Mouse (Mus musculus) liver, embryonic 13.5 days (tissue): ENCODE results near the gene Rps6ka4. TPM values are rescaled to one million over a fixed set of nuclear protein-coding genes. Genes with fewer than 3 reads are reported as not detected.

ENCODE experiments used
- ATAC-seq: fragments of 200-750 bp; cut with Nextera tagmentation; 2 replicates; pipeline ENCODE4 v1.8.0; 2017; ENCODE audit warnings: low read depth, mild to moderate bottlenecking, moderate number of reproducible peaks, moderate library complexity
- DNase-seq: peaks from one replicate; pipeline ENCODE4 v3.0.0; 2022
- H3K27ac ChIP-seq: fragments of 300-500 bp; sonication (generic); 2 replicates; pipeline ENCODE4 v1.5.1; 2015; ENCODE audit warnings: moderate library complexity, mild to moderate bottlenecking, inconsistent platforms
- H3K27me3 ChIP-seq: fragments of 300-500 bp; sonication (generic); 2 replicates; pipeline ENCODE4 v1.6.1; 2015; ENCODE audit warnings: mild to moderate bottlenecking, inconsistent platforms
- H3K36me3 ChIP-seq: fragments of 300-500 bp; sonication (generic); 2 replicates; pipeline ENCODE4 v1.6.1; 2015; ENCODE audit warnings: mild to moderate bottlenecking, inconsistent platforms
- H3K4me1 ChIP-seq: fragments of 300-500 bp; sonication (generic); replicated peaks from 2 replicates; pipeline ENCODE4 v1.6.1; 2015; ENCODE audit warnings: inconsistent platforms
- H3K4me2 ChIP-seq: fragments of 300-500 bp; sonication (generic); 2 replicates; pipeline ENCODE4 v1.6.1; 2015; ENCODE audit warnings: inconsistent platforms, mild to moderate bottlenecking, moderate library complexity
- H3K4me3 ChIP-seq: fragments of 300-500 bp; sonication (generic); replicated peaks from 2 replicates; pipeline ENCODE4 v1.5.1; 2015; ENCODE audit warnings: mild to moderate bottlenecking, inconsistent platforms
- H3K9ac ChIP-seq: fragments of 300-500 bp; sonication (generic); 2 replicates; pipeline ENCODE4 v1.6.1; 2015; ENCODE audit warnings: mild to moderate bottlenecking, inconsistent platforms
- H3K9me3 ChIP-seq: fragments of 300-500 bp; sonication (generic); replicated peaks from 2 replicates; pipeline ENCODE4 v1.6.1; 2016; ENCODE audit warnings: inconsistent platforms
- WGBS: fragments of 180-500 bp; shearing (Covaris S2); methylation state at CpG from one replicate; pipeline ENCODE4 v1.1.7; 2015; ENCODE audit not compliant: insufficient replicate concordance; 5-methylcytosine and 5-hydroxymethylcytosine counted together
- polyA plus RNA-seq: library from polyadenylated mRNA; unstranded; fragments of >200 nt; fragmentation: Nextera tagmentation; extraction: Ambion mirVana; gene quantifications from 2 replicates; pipeline ENCODE4 v1.2.1, GENCODE M21; 2015

Gene Rps6ka4
- polyA plus RNA-seq, 1 experiment from 2014 or later, result 6.1 TPM

DNA sequence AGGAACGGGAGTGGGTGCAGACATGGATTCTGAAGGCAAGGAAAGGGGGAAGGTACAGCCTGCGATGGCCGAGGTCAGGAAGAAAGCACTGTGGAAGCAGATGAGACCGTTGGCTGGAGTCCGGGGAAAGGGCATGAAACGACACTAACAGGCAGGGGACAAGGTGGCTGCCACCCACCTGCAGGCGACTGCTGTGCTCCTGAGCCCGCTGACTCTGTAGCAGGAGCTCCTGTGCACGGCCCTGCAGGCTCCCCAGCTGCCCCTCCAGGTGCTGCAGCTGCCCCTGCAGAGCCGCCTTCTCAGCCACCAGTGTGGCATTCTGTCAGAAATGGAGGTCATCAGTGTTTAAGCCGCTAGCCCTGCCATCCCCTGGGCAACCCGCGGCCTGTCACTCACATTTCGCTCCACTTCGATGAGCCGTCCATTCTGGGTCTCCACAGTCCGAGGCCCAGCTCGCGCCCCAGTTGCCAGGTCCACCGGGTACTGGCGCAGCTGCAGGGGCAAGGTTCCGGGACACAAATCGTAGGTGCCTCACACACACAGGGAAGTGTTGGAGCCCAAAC is 9.2 kb upstream of the Rps6ka4 start:
- H3K4me3 ChIP-seq, result no peak overlapping the region
- WGBS, result 79% methylated on average over 23 of the region's 23 CpGs
- H3K4me2 ChIP-seq, result no peak overlapping the region
- DNase-seq (no peak), ATAC-seq (no peak)
- H3K27ac ChIP-seq, result no peak overlapping the region
- H3K9ac ChIP-seq, result no peak overlapping the region
- no peaks in the 10 kb centered on the region for H3K9me3 ChIP-seq
- peaks cover 33% of the 10 kb centered on the region for H3K27me3 ChIP-seq
- 0 out of 2 replicates have a peak, but pooled peaks cover 4% of the 10 kb centered on the region for H3K4me1 ChIP-seq
- no peaks in the 10 kb centered on the region for H3K36me3 ChIP-seq

DNA sequence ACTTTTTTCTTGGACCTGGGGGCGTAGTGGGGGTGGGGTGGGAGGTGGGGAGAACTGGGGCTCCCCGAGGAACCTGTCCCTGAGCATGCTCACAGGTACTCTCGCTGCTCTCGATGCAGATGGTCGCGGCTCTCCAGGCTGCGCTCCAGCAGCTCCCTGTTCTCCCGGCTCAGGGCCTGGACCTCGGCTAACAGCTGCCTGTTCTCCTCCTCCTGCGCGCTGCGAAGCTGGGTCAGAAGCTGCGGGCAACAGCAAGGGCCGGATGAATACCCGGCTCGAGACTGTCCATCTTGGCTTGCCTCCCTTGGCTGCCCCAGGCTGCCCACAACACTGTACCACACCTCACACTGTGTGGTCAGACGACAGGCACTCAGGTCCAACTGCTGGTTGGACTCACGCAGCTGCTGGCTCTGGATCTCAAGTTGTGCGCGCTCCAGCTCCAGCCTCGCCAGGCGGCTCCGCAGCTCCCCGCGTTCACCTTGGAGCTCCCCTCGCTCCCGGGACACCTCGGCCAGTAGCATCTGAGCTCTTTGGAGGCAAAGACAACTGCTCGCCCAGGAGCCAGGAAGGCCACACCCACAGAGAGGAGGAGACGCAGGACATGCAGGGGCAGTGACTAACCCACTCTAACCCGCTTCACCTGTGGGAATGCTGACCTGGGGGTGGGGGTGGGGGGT is 7.5 kb upstream of the Rps6ka4 start:
- ATAC-seq (no peak), DNase-seq (no peak)
- H3K4me2 ChIP-seq, result peak overlapping the region; percentile 23; the same call in 1 of the 2 replicates
- no peak overlapping the region for H3K9ac ChIP-seq
- 73% methylated on average over 31 of the region's 31 CpGs for WGBS
- no peak overlapping the region for H3K4me3 ChIP-seq
- H3K27ac ChIP-seq, result no peak overlapping the region
- no peaks in the 10 kb centered on the region for H3K9me3 ChIP-seq
- no peaks in the 10 kb centered on the region for H3K36me3 ChIP-seq
- H3K27me3 ChIP-seq, result peaks cover 44% of the 10 kb centered on the region
- 0 out of 2 replicates have a peak, but pooled peaks cover 4% of the 10 kb centered on the region for H3K4me1 ChIP-seq

DNA sequence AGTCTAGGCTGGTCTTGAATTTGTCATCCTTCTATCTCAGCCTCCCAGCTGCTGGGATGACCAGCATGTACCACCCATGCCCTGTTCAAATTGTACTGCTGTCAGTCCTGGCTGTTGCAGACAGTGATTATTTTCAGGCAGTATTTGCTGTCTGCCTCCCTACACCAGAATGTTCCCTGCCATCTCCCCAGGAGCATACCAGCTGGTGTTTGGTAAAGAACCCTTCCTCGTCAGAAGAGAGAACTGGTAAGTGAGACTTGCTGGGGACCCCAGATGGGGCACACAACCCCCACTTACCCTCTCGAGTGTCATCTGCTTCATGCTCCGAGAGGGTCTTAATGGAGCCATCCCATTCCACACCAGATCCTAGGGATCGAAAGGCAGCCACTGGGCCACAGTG is 5.6 kb upstream of the Rps6ka4 start:
- peaks cover 54% of the 10 kb centered on the region for H3K27me3 ChIP-seq
- WGBS, result 71% methylated on average over 4 of the region's 4 CpGs

DNA sequence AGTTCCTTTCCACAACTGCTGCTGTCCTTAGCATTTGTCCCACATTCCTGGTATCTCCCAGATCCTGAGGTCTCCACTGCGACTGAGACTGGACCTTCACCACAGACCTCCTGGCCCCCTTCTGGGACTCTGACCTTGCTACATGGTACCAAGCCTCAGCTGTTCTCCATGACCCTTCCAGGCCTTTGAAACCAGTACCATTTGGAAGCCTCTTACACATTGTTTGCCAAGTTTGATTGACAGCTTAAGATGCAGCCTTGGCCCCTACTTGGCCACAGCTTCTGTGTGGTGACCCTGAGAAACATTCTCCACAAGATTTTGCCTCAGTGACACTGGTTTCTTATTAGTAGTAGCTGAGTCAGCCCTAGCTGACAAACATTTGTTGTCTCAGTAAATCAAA is 1.9 kb upstream of the Rps6ka4 start:
- H3K27me3 ChIP-seq, result peaks cover 59% of the 10 kb centered on the region
- H3K4me1 ChIP-seq, result peaks cover 24% of the 10 kb centered on the region
- ATAC-seq (no peak), DNase-seq (no peak)
- H3K9me3 ChIP-seq, result no peaks in the 10 kb centered on the region
- H3K4me3 ChIP-seq, result no peak overlapping the region
- no peak overlapping the region for H3K27ac ChIP-seq
- WGBS, result 43% methylated on average over 1 of the region's 1 CpGs
- H3K9ac ChIP-seq, result no peak overlapping the region
- H3K36me3 ChIP-seq, result 0 out of 2 replicates have a peak, but pooled peaks cover 2% of the 10 kb centered on the region
- H3K4me2 ChIP-seq, result no peak overlapping the region

More for the DNA sequence above, 5.6 kb upstream of the Rps6ka4 start:
- Histone ChIP-seq H3K36me3 (no peaks in the 10 kb centered on the region), H3K4me2 (no peak overlapping the region), H3K9ac (no peak overlapping the region), H3K27ac (no peak overlapping the region), H3K4me3 (no peak overlapping the region), H3K9me3 (no peaks in the 10 kb centered on the region), H3K4me1 (peaks cover 6% of the 10 kb centered on the region)
- DNase-seq, result no peak
- ATAC-seq, result no peak

DNA sequence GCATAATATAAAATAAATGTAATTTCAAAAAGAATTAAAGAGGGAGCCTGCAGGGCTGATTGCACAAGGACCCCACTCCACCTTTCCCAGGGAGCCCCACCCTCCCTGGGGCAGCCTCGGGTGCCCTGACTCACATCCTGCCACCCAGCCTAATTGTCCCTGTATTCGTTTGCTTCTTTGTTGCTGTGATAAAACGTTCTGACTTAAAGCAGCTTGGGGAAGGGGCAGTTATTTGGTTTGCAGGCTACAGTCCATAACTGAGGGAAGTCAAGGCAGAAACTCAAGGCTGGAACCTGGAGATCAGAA is 809 bp upstream of the Rps6ka4 start:
- H3K4me2 ChIP-seq, result peak overlapping the region; percentile 95; the same call in 1 of the 2 replicates
- H3K9me3 ChIP-seq, result no peaks in the 10 kb centered on the region
- DNase-seq (no peak), ATAC-seq (no peak)
- 0 out of 2 replicates have a peak, but pooled peaks cover 5% of the 10 kb centered on the region for H3K36me3 ChIP-seq
- H3K9ac ChIP-seq, result no peak overlapping the region
- peaks cover 54% of the 10 kb centered on the region for H3K27me3 ChIP-seq
- no peak overlapping the region for H3K27ac ChIP-seq
- WGBS, result 6% methylated on average over 3 of the region's 3 CpGs
- 0 out of 2 replicates have a peak overlapping the region, but pooled peaks have one; percentile 68 for H3K4me3 ChIP-seq
- H3K4me1 ChIP-seq, result peaks cover 24% of the 10 kb centered on the region

DNA sequence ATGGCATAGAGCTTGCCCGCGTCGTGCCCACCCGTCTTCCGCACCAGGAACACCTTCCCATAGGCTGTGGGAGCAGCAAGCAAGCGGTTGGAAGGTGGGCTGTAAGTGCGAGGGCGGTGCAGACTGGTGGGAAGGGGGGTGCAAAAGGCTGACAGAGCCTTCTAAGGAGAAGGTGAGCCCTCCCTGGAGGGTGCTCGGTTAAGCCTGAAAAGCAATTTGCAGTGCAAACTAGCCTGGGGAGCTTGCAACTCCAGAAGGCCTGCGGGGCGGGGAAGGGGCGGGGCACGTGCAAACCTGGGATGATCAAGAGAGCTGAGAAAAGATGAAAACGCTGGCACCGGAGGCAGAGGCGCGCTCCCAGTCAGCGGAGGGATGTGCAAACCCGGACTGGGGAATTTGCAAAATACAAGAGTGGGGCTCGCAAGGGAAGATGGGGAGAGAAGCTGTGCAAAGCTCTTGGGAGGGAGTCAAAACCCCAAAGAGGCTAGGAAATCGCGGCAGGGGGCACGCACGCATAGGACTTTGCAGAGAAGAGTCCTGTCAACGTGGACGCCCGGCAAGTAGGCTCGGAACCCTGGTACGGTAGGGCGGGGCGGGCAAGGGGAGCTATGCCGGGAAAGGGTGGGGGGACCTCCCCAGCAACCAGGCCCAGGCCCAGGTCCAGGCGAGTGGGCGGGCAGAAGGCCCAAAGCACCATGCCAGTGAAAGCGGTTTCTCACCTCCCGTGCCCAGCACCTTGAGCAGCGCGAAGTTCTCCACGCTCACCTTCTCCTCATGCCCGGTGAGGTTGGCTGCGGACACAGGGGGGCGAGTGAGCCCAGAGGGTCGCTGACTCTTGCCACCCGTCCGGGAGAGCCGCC is 591 bp downstream of the Rps6ka4 start:
- peak overlapping the region; percentile 95 for H3K4me2 ChIP-seq
- H3K9me3 ChIP-seq, result no peaks in the 10 kb centered on the region
- H3K9ac ChIP-seq, result peak overlapping the region; percentile 76
- H3K27me3 ChIP-seq, result peaks cover 50% of the 10 kb centered on the region
- ATAC-seq (peak; percentile 37), DNase-seq (no peak)
- peaks cover 24% of the 10 kb centered on the region for H3K4me1 ChIP-seq
- H3K4me3 ChIP-seq, result peak overlapping the region; percentile 68
- 4% methylated on average over 46 of the region's 46 CpGs for WGBS
- no peak overlapping the region for H3K27ac ChIP-seq
- 0 out of 2 replicates have a peak, but pooled peaks cover 8% of the 10 kb centered on the region for H3K36me3 ChIP-seq

DNA sequence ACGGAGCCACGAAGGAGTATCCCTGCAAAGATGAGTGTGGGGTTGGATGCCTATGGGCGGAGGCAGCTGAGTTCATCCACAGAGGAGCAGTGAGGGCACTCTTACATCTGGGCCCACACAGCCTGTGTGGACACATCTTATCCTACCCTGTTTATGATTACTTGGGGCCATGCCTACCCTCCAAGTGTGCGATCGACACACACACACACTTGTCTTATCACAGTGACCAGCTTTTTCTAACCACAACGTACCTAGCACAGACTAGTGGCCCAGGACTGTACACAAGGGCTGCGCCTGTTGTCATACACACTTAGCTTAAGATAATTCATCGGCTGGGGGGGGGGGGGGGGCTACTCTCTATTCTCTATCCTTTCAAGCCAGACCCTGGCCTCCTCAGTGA is 8.1 kb downstream of the Rps6ka4 start:
- Histone ChIP-seq H3K9me3 (no peaks in the 10 kb centered on the region), H3K27me3 (peaks cover 49% of the 10 kb centered on the region), H3K9ac (no peak overlapping the region), H3K4me3 (no peak overlapping the region), H3K36me3 (peaks cover 24% of the 10 kb centered on the region), H3K27ac (no peak overlapping the region), H3K4me2 (peak overlapping the region; percentile 23; the same call in 1 of the 2 replicates), H3K4me1 (peaks cover 37% of the 10 kb centered on the region)
- ATAC-seq (peak; percentile 94), DNase-seq (peak; percentile 44)
- WGBS, result 30% methylated on average over 8 of the region's 8 CpGs

DNA sequence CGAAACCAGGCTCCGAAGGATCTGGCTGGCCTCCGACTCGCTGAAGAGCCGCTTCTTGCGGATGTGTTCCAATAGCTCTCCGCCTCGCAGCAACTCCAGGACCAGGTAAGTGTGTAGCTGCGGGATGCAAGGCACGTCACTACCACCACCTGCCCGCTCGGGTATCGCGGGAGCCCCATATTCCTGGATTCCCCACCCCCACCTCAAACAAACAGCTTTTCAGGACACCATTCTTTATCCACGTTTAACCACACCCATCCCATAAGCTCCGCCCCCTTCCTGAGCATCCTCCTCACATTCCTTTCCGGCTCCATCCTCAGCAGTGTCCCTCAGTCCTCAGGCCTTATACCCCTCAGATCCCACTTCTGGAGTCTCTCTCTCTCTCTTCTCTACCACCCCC is 9.1 kb downstream of the Rps6ka4 start:
- Histone ChIP-seq H3K9me3 (no peaks in the 10 kb centered on the region), H3K4me2 (peak overlapping the region; percentile 29; the same call in 1 of the 2 replicates), H3K36me3 (peaks cover 20% of the 10 kb centered on the region), H3K27ac (no peak overlapping the region), H3K4me1 (peaks cover 37% of the 10 kb centered on the region), H3K27me3 (peaks cover 49% of the 10 kb centered on the region), H3K9ac (no peak overlapping the region), H3K4me3 (0 out of 2 replicates have a peak overlapping the region, but pooled peaks have one; percentile 19)
- 22% methylated on average over 17 of the region's 17 CpGs for WGBS
- DNase-seq (no peak), ATAC-seq (no peak)

DNA sequence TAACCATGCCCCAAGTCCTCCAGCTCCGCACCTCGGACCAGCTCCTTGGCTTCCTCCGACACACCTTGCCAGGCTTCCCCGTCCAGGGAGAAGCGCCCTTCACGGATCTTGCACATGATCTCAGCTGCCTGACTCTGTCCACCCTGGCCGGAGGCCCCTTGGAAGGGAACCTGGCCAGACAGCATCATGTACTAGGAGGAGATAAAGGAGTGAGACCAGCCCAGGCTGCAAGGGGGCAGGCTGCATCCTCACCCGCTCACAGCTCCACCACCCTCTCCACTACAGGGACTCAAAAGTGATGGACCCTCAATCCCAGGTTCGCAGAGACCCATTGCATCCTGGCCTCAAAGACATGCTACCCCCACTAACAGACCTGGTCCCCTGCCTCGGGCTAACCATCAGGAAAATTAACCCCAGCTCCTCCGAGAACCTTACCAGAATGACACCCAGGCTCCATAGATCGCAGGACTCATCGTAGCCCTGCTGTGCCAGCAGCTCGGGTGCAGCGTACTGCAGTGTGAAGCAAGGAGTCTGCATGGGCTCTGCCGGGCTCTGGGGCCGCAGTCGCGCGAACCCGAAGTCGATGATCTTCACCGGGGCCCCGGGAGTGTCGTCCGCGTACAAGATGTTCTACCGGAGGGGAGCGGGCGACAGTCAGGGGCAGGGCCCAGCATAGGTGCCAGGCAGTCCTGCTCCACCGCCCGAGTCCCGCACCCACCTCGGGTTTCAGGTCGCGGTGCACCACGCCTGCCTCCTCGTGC is 9.7 kb downstream of the Rps6ka4 start:
- WGBS, result 16% methylated on average over 38 of the region's 38 CpGs
- Histone ChIP-seq H3K4me3 (0 out of 2 replicates have a peak overlapping the region, but pooled peaks have one; percentile 19), H3K27ac (no peak overlapping the region), H3K9me3 (no peaks in the 10 kb centered on the region), H3K27me3 (peaks cover 49% of the 10 kb centered on the region), H3K9ac (no peak overlapping the region), H3K4me1 (peaks cover 37% of the 10 kb centered on the region), H3K36me3 (peaks cover 17% of the 10 kb centered on the region), H3K4me2 (peak overlapping the region; percentile 29; the same call in 1 of the 2 replicates)
- DNase-seq (no peak), ATAC-seq (no peak)

DNA sequence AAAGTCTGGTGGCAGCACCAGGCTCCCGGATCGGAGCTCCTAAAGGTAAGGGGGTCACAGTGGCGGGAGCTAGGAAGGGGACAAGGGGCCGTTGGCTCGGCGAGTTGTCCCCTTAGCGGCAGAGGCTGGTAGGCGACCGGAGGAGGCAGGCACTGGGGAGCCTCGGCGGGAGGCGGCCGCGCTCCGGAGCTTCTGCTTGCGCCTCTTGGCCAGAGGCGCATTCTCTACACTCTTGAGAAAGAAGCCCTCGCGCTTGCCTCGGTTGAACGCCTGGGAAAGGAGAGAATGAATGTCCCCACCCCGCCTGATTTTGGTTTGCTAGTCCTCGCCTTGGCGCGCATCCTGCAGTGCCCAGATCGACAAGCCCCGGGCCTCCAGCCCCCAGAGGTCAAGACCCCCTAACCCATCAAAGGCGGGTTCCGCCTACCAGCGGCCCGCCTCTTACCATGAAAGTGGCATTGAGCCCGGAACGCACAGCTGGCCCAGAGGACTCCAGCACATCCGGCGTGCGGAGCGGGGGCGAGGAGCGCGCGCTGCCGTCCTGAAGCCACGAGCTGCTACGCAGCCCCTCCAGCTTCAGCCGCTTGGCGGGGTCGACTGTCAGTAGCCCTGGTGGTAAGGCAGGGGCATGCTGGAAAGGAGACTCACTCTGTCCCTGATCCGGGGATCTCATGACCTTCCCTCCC is 10.4 kb downstream of the Rps6ka4 start:
- H3K27me3 ChIP-seq, result peaks cover 49% of the 10 kb centered on the region
- peaks cover 17% of the 10 kb centered on the region for H3K36me3 ChIP-seq
- H3K9ac ChIP-seq, result no peak overlapping the region
- H3K4me3 ChIP-seq, result no peak overlapping the region
- DNase-seq (no peak), ATAC-seq (no peak)
- peaks cover 37% of the 10 kb centered on the region for H3K4me1 ChIP-seq
- H3K9me3 ChIP-seq, result no peaks in the 10 kb centered on the region
- no peak overlapping the region for H3K27ac ChIP-seq
- WGBS, result 11% methylated on average over 44 of the region's 48 CpGs
- 0 out of 2 replicates have a peak overlapping the region, but pooled peaks have one; percentile 12 for H3K4me2 ChIP-seq
